Mouse (Mus musculus): ENCODE data around the gene Ttll6.

Ttll6 gene

GRCm38 (mm10) chr11:96169016-96169415 lies 35.4 kb downstream of the Ttll6 start:
- DNase-seq: no peak

- DNase-seq: no peak
Observed at GRCm38 (mm10) chr11:96170711-96171379, 37.3 kb downstream of the Ttll6 start.

- DNase-seq: no peak
Observed at GRCm38 (mm10) chr11:96171601-96172000, 38.0 kb downstream of the Ttll6 start.

- no peak for DNase-seq
Observed at GRCm38 (mm10) chr11:96172511-96173287, 39.1 kb downstream of the Ttll6 start.

- DNase-seq: no peak
Observed at GRCm38 (mm10) chr11:96173288-96173840, 39.8 kb downstream of the Ttll6 start.

GRCm38 (mm10) chr11:96174881-96175280 lies 41.3 kb downstream of the Ttll6 start:
- no peak for DNase-seq

- DNase-seq: no peak
Observed at GRCm38 (mm10) chr11:96175511-96175910, 41.9 kb downstream of the Ttll6 start.

GRCm38 (mm10) chr11:96175951-96176530 lies 42.5 kb downstream of the Ttll6 start:
- DNase-seq: no peak

- DNase-seq: no peak
Observed at GRCm38 (mm10) chr11:96176841-96177240, 43.3 kb downstream of the Ttll6 start.

- no peak for DNase-seq
Observed at GRCm38 (mm10) chr11:96177546-96178174, 44.1 kb downstream of the Ttll6 start.

- DNase-seq: no peak
Observed at GRCm38 (mm10) chr11:96178356-96178755, 44.8 kb downstream of the Ttll6 start.

GRCm38 (mm10) chr11:96178911-96179503 lies 45.4 kb downstream of the Ttll6 start:
- no peak for DNase-seq

GRCm38 (mm10) chr11:96181061-96181460 lies 47.5 kb downstream of the Ttll6 start:
- DNase-seq: no peak

GRCm38 (mm10) chr11:96184233-96184632 lies 50.6 kb downstream of the Ttll6 start:
- DNase-seq: no peak

- DNase-seq: no peak
Observed at GRCm38 (mm10) chr11:96187321-96187720, 53.7 kb downstream of the Ttll6 start.

GRCm38 (mm10) chr11:96189810-96190522 lies 56.4 kb downstream of the Ttll6 start:
- DNase-seq: no peak

GRCm38 (mm10) chr11:96191132-96191531 lies 57.5 kb downstream of the Ttll6 start:
- no peak for DNase-seq

GRCm38 (mm10) chr11:96193521-96194400 lies 60.2 kb downstream of the Ttll6 start, which contains the start of gene Hoxb13:
Gene Hoxb13 (plus strand): TSS chr11:96194316.
- no peak for DNase-seq

GRCm38 (mm10) chr11:96194401-96194710 lies 60.8 kb downstream of the Ttll6 start:
- no peak for DNase-seq

GRCm38 (mm10) chr11:96194961-96195640 lies 61.5 kb downstream of the Ttll6 start:
- no peak for DNase-seq

All from cerebellum, adult 18-20 months (tissue).